Mouse (Mus musculus) CH12F3 (cell line): ENCODE data around the gene 0610037L13Rik.

Source experiments
- in situ Hi-C: fragments of 300-500 bp; cut with MboI; formaldehyde crosslinking; loops from 2 replicates; pipeline ENCODE4 v1.14.3; 2020; ENCODE audit warnings: low sequenced_read_pairs

0610037L13Rik gene

GRCm38 (mm10) chr4:107889731-107890432 is at the start of gene 0610037L13Rik:
Gene 0610037L13Rik, plus strand, starts transcription at chr4:107889813.
- in situ Hi-C loops: no loop called here

- in situ Hi-C loops: loop anchor here (5.0 to 25.0 kb wide), 2 partner anchors 101 to 406 kb away; partner anchors contain the start of gene Glis1
Observed at GRCm38 (mm10) chr4:107843687-107844086, 45.9 kb upstream of the 0610037L13Rik start.

GRCm38 (mm10) chr4:107844971-107845370 is 44.6 kb upstream of the 0610037L13Rik start:
- in situ Hi-C loops: loop anchor here (5.0 to 25.0 kb wide), 2 partner anchors 103 to 408 kb away; partner anchors contain the start of gene Glis1

- in situ Hi-C loops: loop anchor here (25.0 kb wide), 1 partner anchor 409 kb away; the partner anchor contains the start of gene Glis1
Observed at GRCm38 (mm10) chr4:107846795-107847194, 42.8 kb upstream of the 0610037L13Rik start.

GRCm38 (mm10) chr4:107848546-107848945 is 41.1 kb upstream of the 0610037L13Rik start:
- in situ Hi-C loops: loop anchor here (25.0 kb wide), 1 partner anchor 411 kb away; the partner anchor contains the start of gene Glis1

GRCm38 (mm10) chr4:107849621-107850020 is 40.0 kb upstream of the 0610037L13Rik start:
- in situ Hi-C loops: loop anchor here (25.0 kb wide), 1 partner anchor 412 kb away; the partner anchor contains the start of gene Glis1

- in situ Hi-C loops: no loop called here
Observed at GRCm38 (mm10) chr4:107850091-107850490, 39.5 kb upstream of the 0610037L13Rik start.

- in situ Hi-C loops: no loop called here
Observed at GRCm38 (mm10) chr4:107853333-107853732, 36.3 kb upstream of the 0610037L13Rik start.

GRCm38 (mm10) chr4:107853836-107854235 is 35.8 kb upstream of the 0610037L13Rik start:
- in situ Hi-C loops: no loop called here

GRCm38 (mm10) chr4:107856958-107857686 is 32.5 kb upstream of the 0610037L13Rik start:
- in situ Hi-C loops: no loop called here

GRCm38 (mm10) chr4:107858995-107859394 is 30.6 kb upstream of the 0610037L13Rik start:
- in situ Hi-C loops: no loop called here

GRCm38 (mm10) chr4:107864866-107865265 is 24.7 kb upstream of the 0610037L13Rik start:
- in situ Hi-C loops: no loop called here

- in situ Hi-C loops: no loop called here
Observed at GRCm38 (mm10) chr4:107879254-107880050, 10.2 kb upstream of the 0610037L13Rik start, which contains the start of gene Magoh. Gene Magoh, plus strand, starts transcription at chr4:107879755.

- in situ Hi-C loops: no loop called here
Observed at GRCm38 (mm10) chr4:107881631-107882030, 8.0 kb upstream of the 0610037L13Rik start.

- in situ Hi-C loops: no loop called here
Observed at GRCm38 (mm10) chr4:107886371-107886770, 3.2 kb upstream of the 0610037L13Rik start.

- in situ Hi-C loops: no loop called here
Observed at GRCm38 (mm10) chr4:107889385-107889730, 255 bp upstream of the 0610037L13Rik start.

GRCm38 (mm10) chr4:107892663-107893062 is 3.0 kb downstream of the 0610037L13Rik start:
- in situ Hi-C loops: no loop called here

- in situ Hi-C loops: no loop called here
Observed at GRCm38 (mm10) chr4:107899211-107899927, 9.8 kb downstream of the 0610037L13Rik start.

GRCm38 (mm10) chr4:107900206-107900605 is 10.6 kb downstream of the 0610037L13Rik start:
- in situ Hi-C loops: no loop called here

GRCm38 (mm10) chr4:107904252-107904651 is 14.6 kb downstream of the 0610037L13Rik start:
- in situ Hi-C loops: no loop called here
